Mouse (Mus musculus) hindbrain, embryonic 14.5 days (tissue): ENCODE measurements around the gene Ryr1. TPM values are rescaled to one million over a fixed set of nuclear protein-coding genes. Genes with fewer than 3 reads are reported as not detected.

Experiments
- ATAC-seq: fragments of 200-750 bp; cut with Nextera tagmentation; 2 replicates; pipeline ENCODE4 v1.8.0; 2017; ENCODE audit warnings: moderate number of reproducible peaks, mild to moderate bottlenecking, moderate TSS enrichment, moderate library complexity; ENCODE audit not compliant: low FRiP score
- DNase-seq: peaks from one replicate; pipeline ENCODE4 v3.0.0-alpha.2; 2015; ENCODE audit warnings: low spot score
- H3K27ac ChIP-seq: fragments of 300-500 bp; sonication (generic); 2 replicates; pipeline ENCODE4 v1.5.1; 2014; ENCODE audit warnings: mild to moderate bottlenecking, moderate library complexity
- H3K27me3 ChIP-seq: fragments of 300-500 bp; sonication (generic); 2 replicates; pipeline ENCODE4 v1.6.1; 2014; ENCODE audit warnings: mild to moderate bottlenecking, low read length, mixed read lengths; ENCODE audit not compliant: control insufficient read depth, insufficient read depth
- H3K36me3 ChIP-seq: fragments of 300-500 bp; sonication (generic); replicated peaks from 2 replicates; pipeline ENCODE4 v1.6.1; 2014; ENCODE audit not compliant: control insufficient read depth, insufficient read depth
- H3K4me1 ChIP-seq: fragments of 300-500 bp; sonication (generic); replicated peaks from 2 replicates; pipeline ENCODE4 v1.6.1; 2014; ENCODE audit warnings: antibody characterized with exemption, low read length, mixed read lengths; ENCODE audit not compliant: control insufficient read depth, insufficient read depth
- H3K4me2 ChIP-seq: fragments of 300-500 bp; sonication (generic); replicated peaks from 2 replicates; pipeline ENCODE4 v1.6.1; 2014; ENCODE audit warnings: mild to moderate bottlenecking, moderate library complexity
- H3K4me3 ChIP-seq: fragments of 300-500 bp; sonication (generic); replicated peaks from 2 replicates; pipeline ENCODE4 v1.5.1; 2014; ENCODE audit warnings: mild to moderate bottlenecking, low read length
- H3K9ac ChIP-seq: fragments of 300-500 bp; sonication (generic); 2 replicates; pipeline ENCODE4 v1.6.1; 2014
- H3K9me3 ChIP-seq: fragments of 300-500 bp; sonication (generic); 2 replicates; pipeline ENCODE4 v1.6.1; 2016; ENCODE audit warnings: low read length; ENCODE audit not compliant: control insufficient read depth
- WGBS: fragments of 180-500 bp; shearing (Covaris S2); extraction: QIAGEN DNeasy Blood & Tissue Kit; methylation state at CpG from one replicate; pipeline ENCODE4 v1.1.7; 2014; 5-methylcytosine and 5-hydroxymethylcytosine counted together
- polyA plus RNA-seq: library from polyadenylated mRNA; unstranded; fragments of >200 nt; fragmentation: Nextera tagmentation; extraction: Ambion mirVana; gene quantifications from 2 replicates; pipeline ENCODE4 v1.2.1, GENCODE M21; 2014

Gene Ryr1
- polyA plus RNA-seq, 1 experiment from 2014 or later = 7.6 TPM

DNA sequence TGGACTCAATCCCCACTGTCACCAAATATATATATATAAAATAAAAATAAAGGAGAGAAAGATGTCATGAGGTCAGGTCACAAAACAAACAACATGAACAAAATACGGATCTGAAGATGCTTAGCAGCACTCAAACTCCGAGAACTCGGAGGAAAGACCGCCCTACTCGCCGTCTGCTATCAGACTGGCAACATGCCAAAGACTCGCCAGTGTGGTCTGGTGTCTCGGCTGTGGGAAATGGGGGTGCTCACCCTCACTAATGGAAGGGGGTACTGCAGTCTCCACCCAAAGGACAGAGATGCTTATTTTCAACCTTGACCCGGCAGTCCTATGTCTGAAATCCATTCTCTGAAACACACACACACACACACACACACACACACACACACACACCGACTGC is 93.3 kb downstream of the Ryr1 start:
- ATAC-seq (no peak), DNase-seq (no peak)
- Histone ChIP-seq H3K4me1 (no peaks in the 10 kb centered on the region), H3K4me2 (no peak overlapping the region), H3K9ac (no peak overlapping the region), H3K27me3 (no peaks in the 10 kb centered on the region), H3K36me3 (no peaks in the 10 kb centered on the region), H3K27ac (no peak overlapping the region), H3K4me3 (no peak overlapping the region), H3K9me3 (no peaks in the 10 kb centered on the region)
- WGBS = 78% methylated on average over 10 of the region's 10 CpGs

DNA sequence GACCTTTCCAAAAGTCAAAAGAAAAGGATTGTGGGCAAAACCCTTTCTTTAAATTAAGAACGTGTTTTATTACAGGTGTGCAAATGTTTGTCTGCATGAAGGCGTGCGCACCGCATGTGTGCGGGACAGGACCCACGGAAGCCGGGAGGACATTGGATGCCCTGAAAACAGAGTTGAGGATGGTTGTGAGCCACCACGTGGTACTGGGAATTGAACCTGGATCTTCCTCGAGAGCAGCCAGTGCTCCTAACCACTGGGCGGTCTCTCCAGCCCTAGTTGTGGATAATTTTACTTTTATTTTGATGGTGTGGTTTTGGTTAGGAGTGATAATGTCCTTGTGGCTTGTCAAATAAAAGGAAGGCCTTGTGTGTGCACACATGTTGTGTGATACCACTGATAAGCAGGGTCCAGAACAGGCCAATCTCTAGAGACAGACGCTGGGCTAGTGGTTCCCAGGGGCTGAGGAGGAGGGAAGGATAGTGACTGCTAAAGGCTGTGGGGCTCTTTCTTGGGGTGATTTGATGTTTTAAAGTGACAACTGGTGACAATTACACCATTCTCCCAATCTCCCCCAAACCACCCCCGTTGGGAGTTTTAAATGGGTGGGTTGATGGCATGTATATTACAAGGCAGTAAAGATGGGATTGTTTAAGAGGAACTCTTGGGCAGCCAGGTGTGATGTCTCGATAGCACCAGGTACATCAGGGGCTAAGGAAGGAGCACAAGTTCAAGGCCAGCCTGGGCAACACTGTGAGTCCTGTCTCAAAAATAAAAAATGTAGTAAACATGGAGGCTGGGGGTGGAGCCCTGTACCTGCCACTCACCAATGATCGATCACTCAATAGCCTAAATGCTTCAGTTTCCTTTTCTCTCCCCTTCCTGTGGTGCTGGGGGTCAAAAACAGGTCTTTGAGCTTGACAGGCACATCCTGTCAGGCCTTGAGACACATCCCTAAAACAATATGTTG is 95.0 kb downstream of the Ryr1 start:
- Histone ChIP-seq H3K9me3 (no peaks in the 10 kb centered on the region), H3K27me3 (no peaks in the 10 kb centered on the region), H3K4me3 (no peak overlapping the region), H3K27ac (no peak overlapping the region), H3K4me1 (no peaks in the 10 kb centered on the region), H3K9ac (no peak overlapping the region), H3K4me2 (no peak overlapping the region), H3K36me3 (no peaks in the 10 kb centered on the region)
- no peak for ATAC-seq
- 92% methylated on average over 14 of the region's 14 CpGs for WGBS
- DNase-seq = no peak

DNA sequence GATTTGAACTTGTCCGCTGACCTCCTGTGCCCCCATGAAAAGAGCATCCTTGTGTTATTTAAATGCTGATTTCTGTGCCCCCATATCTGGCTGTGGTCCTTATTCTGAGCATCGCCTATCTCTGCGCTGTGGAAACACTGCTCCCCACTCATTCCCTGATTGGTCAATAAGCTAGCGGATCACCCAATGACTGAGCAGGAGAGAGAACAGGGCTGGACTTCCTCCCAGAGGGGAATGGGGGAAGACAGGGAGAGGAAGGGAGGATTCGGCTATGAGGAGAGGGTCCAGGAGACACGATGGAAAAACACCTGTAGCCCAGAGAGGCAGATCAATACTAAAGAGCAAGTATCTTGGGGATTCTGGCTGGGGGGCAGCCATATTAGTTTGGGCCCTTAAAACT is 96.2 kb downstream of the Ryr1 start:
- no peak overlapping the region for H3K4me2 ChIP-seq
- no peaks in the 10 kb centered on the region for H3K36me3 ChIP-seq
- no peak overlapping the region for H3K9ac ChIP-seq
- no peaks in the 10 kb centered on the region for H3K4me1 ChIP-seq
- WGBS = 85% methylated on average over 6 of the region's 6 CpGs
- ATAC-seq (no peak), DNase-seq (no peak)
- H3K9me3 ChIP-seq = no peaks in the 10 kb centered on the region
- H3K27ac ChIP-seq = no peak overlapping the region
- no peak overlapping the region for H3K4me3 ChIP-seq
- no peaks in the 10 kb centered on the region for H3K27me3 ChIP-seq

DNA sequence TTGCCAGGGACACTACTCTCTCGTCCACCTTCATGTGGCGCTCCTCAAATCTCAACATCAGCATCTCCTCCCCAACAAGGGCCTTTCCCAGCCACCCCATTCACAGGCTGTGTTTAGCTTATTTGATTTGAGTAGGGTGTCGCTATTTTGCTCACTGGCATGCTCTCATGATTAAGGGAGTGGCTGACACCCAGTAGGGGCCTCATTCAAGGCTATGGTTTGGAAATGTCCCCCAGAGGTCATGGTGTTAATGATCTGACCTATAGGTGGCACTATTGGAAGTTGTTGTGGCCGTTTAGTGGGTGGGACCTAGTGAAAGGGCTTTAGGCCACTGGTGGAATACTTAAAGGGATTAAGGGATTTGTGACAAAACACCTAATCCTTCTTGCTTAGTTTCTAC is 98.2 kb downstream of the Ryr1 start:
- Histone ChIP-seq H3K27ac (no peak overlapping the region), H3K9ac (no peak overlapping the region), H3K4me1 (no peaks in the 10 kb centered on the region), H3K4me2 (no peak overlapping the region), H3K36me3 (no peaks in the 10 kb centered on the region), H3K9me3 (no peaks in the 10 kb centered on the region), H3K27me3 (no peaks in the 10 kb centered on the region), H3K4me3 (no peak overlapping the region)
- DNase-seq (no peak), ATAC-seq (no peak)
- 81% methylated on average over 4 of the region's 4 CpGs for WGBS

DNA sequence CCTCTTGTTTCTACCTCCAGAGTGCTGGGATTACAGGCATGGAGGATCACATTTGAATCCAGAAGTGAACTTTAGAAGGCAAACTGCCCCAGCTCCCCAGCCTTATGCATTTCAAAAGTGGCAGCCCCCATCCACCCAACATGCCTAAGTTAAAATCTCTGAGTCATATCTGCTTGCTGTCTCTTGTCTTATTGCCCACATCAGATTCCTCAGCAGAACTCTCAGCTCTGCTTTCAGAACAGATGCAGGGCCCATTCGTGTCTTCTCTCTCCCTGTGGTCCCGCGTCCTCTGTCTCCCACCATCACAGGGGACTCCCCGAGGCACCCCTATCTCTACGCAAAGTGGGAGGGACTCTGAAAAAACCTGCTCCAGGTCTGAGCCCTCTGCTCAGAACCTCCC is 98.8 kb downstream of the Ryr1 start:
- DNase-seq = no peak
- H3K27ac ChIP-seq = no peak overlapping the region
- no peak overlapping the region for H3K4me2 ChIP-seq
- H3K4me3 ChIP-seq = no peak overlapping the region
- 92% methylated on average over 5 of the region's 5 CpGs for WGBS
- no peaks in the 10 kb centered on the region for H3K9me3 ChIP-seq
- peaks cover 3% of the 10 kb centered on the region; the same call in 1 of the 2 replicates for H3K27me3 ChIP-seq
- no peak overlapping the region for H3K9ac ChIP-seq
- H3K36me3 ChIP-seq = no peaks in the 10 kb centered on the region
- H3K4me1 ChIP-seq = no peaks in the 10 kb centered on the region
- ATAC-seq = no peak

DNA sequence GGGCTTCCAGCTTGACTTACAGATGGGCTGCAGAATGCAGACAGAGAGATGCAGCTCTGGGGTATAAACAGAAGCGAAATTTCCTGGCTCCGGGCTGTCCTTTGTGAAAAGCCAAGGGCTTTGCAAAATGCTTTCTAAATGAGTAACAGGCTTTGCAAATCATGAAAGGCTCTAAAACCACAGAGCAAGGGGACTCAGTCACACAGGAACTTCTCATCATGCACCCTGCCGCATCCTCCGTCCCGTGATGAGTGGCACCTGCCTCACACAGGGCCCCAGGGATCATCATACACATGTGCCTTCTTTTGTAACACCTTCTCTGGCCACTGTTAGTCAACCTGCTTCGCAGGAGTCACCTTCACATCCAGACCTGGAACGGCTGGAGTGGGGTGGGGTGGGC is 99.4 kb downstream of the Ryr1 start:
- Histone ChIP-seq H3K27me3 (peaks cover 9% of the 10 kb centered on the region; the same call in 1 of the 2 replicates), H3K4me2 (no peak overlapping the region), H3K4me1 (no peaks in the 10 kb centered on the region), H3K4me3 (no peak overlapping the region), H3K9me3 (no peaks in the 10 kb centered on the region), H3K27ac (no peak overlapping the region), H3K9ac (no peak overlapping the region), H3K36me3 (no peaks in the 10 kb centered on the region)
- ATAC-seq = no peak
- DNase-seq = no peak
- 89% methylated on average over 7 of the region's 7 CpGs for WGBS

DNA sequence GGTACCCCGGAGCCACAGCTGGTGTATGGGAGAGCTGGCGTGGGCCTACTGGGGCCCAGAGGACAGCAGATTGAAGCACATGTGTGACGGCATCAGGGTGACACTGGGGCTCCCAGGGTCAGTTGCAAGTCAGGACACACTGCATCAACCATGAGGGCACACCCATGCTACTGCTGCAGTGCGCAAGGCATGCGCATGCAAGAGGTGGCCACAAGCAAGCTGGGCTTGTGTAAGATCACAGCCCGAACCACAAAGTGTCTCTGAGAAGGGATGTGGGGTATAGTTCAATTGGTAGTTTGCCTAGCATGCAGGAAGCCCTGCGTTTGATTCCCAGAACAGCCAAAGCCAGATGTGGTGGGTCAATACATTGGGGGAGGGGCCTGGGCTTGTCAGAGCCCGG is 101.5 kb downstream of the Ryr1 start:
- no peak overlapping the region for H3K4me3 ChIP-seq
- no peaks in the 10 kb centered on the region for H3K9me3 ChIP-seq
- ATAC-seq = no peak
- no peak overlapping the region for H3K9ac ChIP-seq
- H3K4me2 ChIP-seq = no peak overlapping the region
- 0 out of 2 replicates have a peak, but pooled peaks cover 6% of the 10 kb centered on the region for H3K4me1 ChIP-seq
- WGBS = 92% methylated on average over 8 of the region's 8 CpGs
- H3K27ac ChIP-seq = no peak overlapping the region
- H3K36me3 ChIP-seq = no peaks in the 10 kb centered on the region
- peaks cover 30% of the 10 kb centered on the region for H3K27me3 ChIP-seq
- DNase-seq = no peak

DNA sequence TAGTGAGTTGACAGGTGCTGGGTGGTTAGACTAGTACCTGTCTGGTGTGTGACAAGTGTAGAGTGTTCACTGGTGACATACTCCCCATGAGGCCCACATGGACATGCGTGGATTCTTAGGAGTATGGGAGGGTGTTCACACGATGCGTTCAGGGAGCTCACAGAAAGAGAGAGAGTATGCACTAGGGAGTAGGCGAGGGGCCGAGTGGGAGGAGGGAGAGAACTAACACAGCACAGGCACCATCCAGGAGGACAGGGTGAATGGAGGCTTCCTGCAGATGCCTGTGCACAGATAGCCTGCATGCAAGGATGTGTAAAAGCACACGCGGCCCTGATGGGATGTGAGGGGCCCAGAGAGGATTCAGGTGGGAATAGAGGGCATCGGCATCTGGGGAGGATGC is 102.5 kb downstream of the Ryr1 start:
- Histone ChIP-seq H3K4me1 (0 out of 2 replicates have a peak, but pooled peaks cover 6% of the 10 kb centered on the region), H3K9ac (no peak overlapping the region), H3K36me3 (no peaks in the 10 kb centered on the region), H3K4me2 (no peak overlapping the region), H3K27me3 (peaks cover 40% of the 10 kb centered on the region), H3K4me3 (no peak overlapping the region), H3K9me3 (no peaks in the 10 kb centered on the region), H3K27ac (no peak overlapping the region)
- DNase-seq = no peak
- no peak for ATAC-seq
- WGBS = 88% methylated on average over 8 of the region's 8 CpGs

DNA sequence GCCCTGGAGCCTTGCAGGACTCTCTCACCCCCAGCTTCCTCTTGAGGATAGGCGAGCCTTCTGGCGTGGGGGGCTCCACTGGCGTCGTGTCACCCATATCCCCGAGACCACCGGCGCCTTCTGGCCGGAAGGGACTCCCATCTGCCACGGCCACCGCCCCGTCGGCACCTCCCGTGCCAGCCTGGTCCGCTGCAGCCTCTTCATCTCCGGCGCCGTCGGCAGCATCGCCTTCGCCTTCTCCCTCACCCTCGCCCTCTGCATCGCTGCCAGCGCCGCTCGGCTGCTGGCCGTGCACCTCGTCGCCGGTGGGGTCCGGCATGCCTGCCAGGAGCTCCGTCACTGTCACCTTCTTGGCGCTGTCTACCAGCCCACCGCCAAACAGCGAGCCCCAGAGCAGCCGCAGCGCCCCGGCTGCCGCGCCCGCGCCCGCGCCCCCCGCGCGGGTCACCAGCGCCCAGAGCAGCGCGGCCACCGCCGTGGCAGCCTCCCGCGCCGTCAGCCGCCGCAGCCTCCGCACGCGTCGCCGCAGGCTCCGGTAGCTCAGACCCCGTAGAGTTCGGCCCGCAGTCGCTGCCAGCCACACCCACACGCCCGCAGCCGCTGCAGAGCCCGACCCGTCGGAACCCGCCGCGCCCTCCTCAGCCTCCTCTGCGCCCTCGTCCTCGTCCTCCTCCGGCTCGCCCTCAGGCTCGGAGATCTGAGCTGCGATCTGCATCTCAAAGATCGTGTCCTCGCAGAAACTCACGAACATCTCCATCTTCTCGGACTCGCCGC is 105.3 kb downstream of the Ryr1 start:
- H3K9ac ChIP-seq = peak overlapping the region; percentile 55
- H3K27ac ChIP-seq = no peak overlapping the region
- H3K36me3 ChIP-seq = no peaks in the 10 kb centered on the region
- WGBS = 4% methylated on average over 82 of the region's 88 CpGs
- H3K4me3 ChIP-seq = peak overlapping the region; percentile 37
- H3K4me2 ChIP-seq = peak overlapping the region; percentile 56
- 0 out of 2 replicates have a peak, but pooled peaks cover 6% of the 10 kb centered on the region for H3K4me1 ChIP-seq
- no peaks in the 10 kb centered on the region for H3K9me3 ChIP-seq
- ATAC-seq = no peak
- peaks cover 41% of the 10 kb centered on the region for H3K27me3 ChIP-seq
- no peak for DNase-seq
